Mouse (Mus musculus): ENCODE measurements around the gene Emd.
A peak's percentile ranks its signal among the peaks of the same experiment; 100 is the strongest.

Emd gene

GRCm38 (mm10) chrX:74273422-74274322, 19.2 kb downstream of the Emd start:
- no peak for DNase-seq (ENCODE audit: low read depth)

- DNase-seq (ENCODE audit: low read depth), result no peak
Measured at GRCm38 (mm10) chrX:74277916-74278315, 23.4 kb downstream of the Emd start.

- DNase-seq (ENCODE audit: low read depth), result no peak
Measured at GRCm38 (mm10) chrX:74281041-74281731, 26.7 kb downstream of the Emd start.

GRCm38 (mm10) chrX:74281732-74282394, 27.4 kb downstream of the Emd start, which contains the start of the genes Taz and Dnase1l1:
Taz (plus strand) TSS chrX:74281912.
Dnase1l1 (minus strand) TSS chrX:74282337.
- DNase-seq (ENCODE audit: low read depth), result peak; percentile 67

GRCm38 (mm10) chrX:74282395-74283091, 28.1 kb downstream of the Emd start:
- peak; percentile 79 for DNase-seq (ENCODE audit: low read depth)

- DNase-seq (ENCODE audit: low read depth), result no peak
Measured at GRCm38 (mm10) chrX:74283092-74283437, 28.6 kb downstream of the Emd start.

GRCm38 (mm10) chrX:74293431-74293830, 38.9 kb downstream of the Emd start:
- DNase-seq (ENCODE audit: low read depth), result no peak

GRCm38 (mm10) chrX:74296538-74297448, 42.3 kb downstream of the Emd start, which contains the start of gene Atp6ap1:
Atp6ap1 (plus strand) TSS chrX:74297097.
- DNase-seq (ENCODE audit: low read depth), result peak; percentile 82

- no peak for DNase-seq (ENCODE audit: low read depth)
Measured at GRCm38 (mm10) chrX:74298348-74298747, 43.9 kb downstream of the Emd start.

GRCm38 (mm10) chrX:74299721-74300120, 45.2 kb downstream of the Emd start:
- no peak for DNase-seq (ENCODE audit: low read depth)

- no peak for DNase-seq (ENCODE audit: low read depth)
Measured at GRCm38 (mm10) chrX:74304867-74305700, 50.6 kb downstream of the Emd start, which contains the start of gene Gdi1. Gdi1 (plus strand) TSS chrX:74304998.

Data from c-Kit-positive CD71-positive TER-119-negative erythroid progenitor cells, embryonic 14.5 days (primary cell).